Mouse (Mus musculus): ENCODE data around the gene B9d2.

GRCm38 (mm10) chr7:25639754-25640153, 40.8 kb upstream of the B9d2 start:
- TF ChIP-seq POLR2A (IDR thresholded peaks at IDR 0.05; ENCODE audit: borderline replicate concordance, extremely low read depth, insufficient read depth, insufficient read length, poor library complexity, severe bottlenecking) (no peak), CTCF (IDR thresholded peaks at IDR 0.05; ENCODE audit: borderline replicate concordance, extremely low read depth, insufficient read depth, insufficient read length) (no peak)

All from brain, embryonic 14.5 days (tissue).